Mouse (Mus musculus): ENCODE results near the gene Cd47. TPM values are rescaled to one million over a fixed set of nuclear protein-coding genes. Genes with fewer than 3 reads are reported as not detected.

The Cd47 gene
- 100 to 1,000 TPM; 217 to 225 TPM for total RNA-seq (2021)

- no peak for DNase-seq (ENCODE audit: extremely low spot score in 1 of 2, low spot score in 1 of 2)
Observed at GRCm38 (mm10) chr16:49799597-49800561, at the start of gene Cd47. TSS of gene Cd47 (plus strand) at chr16:49800533.

GRCm38 (mm10) chr16:49752906-49753305 is 47.4 kb upstream of the Cd47 start:
- DNase-seq (ENCODE audit: extremely low spot score in 1 of 2, low spot score in 1 of 2): no peak

- no peak for DNase-seq (ENCODE audit: extremely low spot score in 1 of 2, low spot score in 1 of 2)
Observed at GRCm38 (mm10) chr16:49753318-49753717, 47.0 kb upstream of the Cd47 start.

- no peak for DNase-seq (ENCODE audit: extremely low spot score in 1 of 2, low spot score in 1 of 2)
Observed at GRCm38 (mm10) chr16:49760517-49761203, 39.7 kb upstream of the Cd47 start.

DNA sequence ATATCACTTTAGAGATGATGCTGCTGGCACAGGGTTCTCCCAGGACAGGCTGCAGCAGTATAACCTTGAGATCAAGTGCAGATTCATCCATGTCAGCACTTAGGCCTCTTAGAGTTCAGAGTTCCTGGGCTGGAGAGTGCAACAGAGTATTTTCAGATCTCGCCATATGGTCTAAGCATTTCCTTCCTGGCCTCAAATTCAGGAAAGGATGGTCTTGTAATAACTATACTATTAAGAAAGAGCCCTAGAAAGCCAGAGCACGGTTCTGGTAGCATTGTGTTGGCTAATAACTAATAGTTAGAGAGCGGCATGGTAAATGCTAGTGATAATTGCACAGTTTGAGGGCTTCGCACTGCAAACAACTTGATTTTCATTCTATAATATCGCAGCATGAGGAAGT is 38.4 kb upstream of the Cd47 start:
- DNase-seq (ENCODE audit: extremely low spot score in 1 of 2, low spot score in 1 of 2): no peak

GRCm38 (mm10) chr16:49766326-49766725 is 34.0 kb upstream of the Cd47 start:
- DNase-seq (ENCODE audit: extremely low spot score in 1 of 2, low spot score in 1 of 2): no peak

DNA sequence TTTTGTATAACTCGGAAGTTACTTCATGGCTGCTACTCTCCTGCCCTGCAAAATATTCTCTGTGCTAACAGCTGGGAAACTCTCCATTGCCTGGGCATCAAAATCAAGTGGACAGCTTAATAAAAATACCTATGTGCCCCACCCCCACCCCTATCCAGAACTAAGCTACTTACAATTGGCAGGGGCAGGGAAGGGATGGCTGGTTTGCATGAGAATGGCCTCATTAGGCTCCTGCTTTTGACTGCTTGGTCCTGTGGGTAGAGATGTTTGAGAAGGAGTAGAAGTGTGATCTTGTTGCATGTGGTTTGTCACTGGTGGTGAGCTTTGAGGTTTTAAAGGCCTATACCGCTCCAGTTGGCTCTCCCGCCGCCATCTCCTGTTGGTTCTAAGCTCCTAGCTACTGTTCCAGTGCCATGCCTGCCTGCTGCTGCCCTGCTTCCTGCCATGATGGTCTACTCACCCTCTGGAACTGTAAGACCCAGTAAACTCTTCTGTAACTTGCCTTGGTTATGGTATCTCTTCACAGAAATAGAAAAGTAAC is 31.8 kb upstream of the Cd47 start:
- DNase-seq (ENCODE audit: extremely low spot score in 1 of 2, low spot score in 1 of 2): no peak

DNA sequence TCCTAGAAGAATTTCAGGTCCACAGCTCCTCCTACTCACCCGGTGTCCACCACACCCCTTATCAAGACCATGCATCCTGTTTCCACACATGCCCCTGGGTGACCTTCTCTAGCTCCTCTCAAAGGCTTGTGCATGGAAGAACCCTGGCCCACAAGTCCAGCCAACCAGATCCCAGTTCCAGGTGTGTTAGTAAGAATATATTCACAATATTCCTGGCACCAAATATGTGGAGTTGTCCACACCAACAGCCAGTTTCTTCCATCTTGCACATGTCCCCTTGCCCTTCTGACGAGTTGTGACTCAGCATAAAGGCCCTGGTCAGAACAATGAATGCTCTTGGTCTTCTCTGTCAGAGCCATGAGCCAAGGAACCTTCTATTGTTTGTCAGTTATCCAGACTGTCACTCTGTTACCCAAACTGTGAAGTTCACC is 30.5 kb upstream of the Cd47 start:
- DNase-seq (ENCODE audit: extremely low spot score in 1 of 2, low spot score in 1 of 2): no peak

DNA sequence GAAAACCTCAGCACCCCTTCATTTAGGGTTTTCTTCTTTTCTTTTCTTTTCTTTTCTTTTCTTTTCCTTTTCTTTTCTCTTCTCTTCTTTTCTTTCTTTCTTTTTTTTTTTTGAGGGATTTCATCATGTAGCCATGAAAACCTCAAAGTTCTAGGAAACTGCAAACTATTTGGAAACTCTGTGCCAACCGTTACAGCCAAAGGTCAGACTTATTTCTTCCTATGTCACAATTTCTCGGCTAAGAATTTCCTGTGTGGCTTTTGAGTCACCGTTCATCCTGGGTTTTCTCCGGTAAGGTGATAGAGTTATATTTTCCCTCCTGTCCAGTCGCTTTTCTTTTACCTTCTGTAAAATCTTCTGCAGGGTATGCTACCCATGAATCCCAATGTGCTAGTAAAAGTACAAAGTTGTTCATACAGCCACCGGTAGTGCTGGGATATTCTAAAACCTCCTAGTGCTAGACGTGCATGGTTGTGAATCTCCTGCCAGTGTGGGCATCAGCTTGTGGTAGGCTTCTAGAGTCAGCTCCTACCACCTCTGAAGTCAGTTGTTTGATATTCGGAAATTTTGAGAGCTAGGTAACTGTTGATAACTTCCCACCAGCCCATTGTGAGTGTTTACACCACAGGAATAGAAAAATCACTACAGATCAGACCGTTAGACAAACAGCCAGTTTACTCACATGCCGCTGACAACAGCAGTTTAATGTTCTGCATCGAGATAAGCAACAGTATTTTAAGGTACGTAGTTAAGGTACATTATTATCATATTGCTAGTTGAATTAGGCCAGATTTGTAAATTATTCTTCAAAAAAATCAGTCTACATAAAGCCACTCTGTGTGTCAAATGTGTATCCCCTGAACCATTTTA is 29.8 kb upstream of the Cd47 start:
- DNase-seq (ENCODE audit: extremely low spot score in 1 of 2, low spot score in 1 of 2): no peak

GRCm38 (mm10) chr16:49771609-49772396 is 28.5 kb upstream of the Cd47 start:
- no peak for DNase-seq (ENCODE audit: extremely low spot score in 1 of 2, low spot score in 1 of 2)

GRCm38 (mm10) chr16:49772576-49772975 is 27.8 kb upstream of the Cd47 start:
- no peak for DNase-seq (ENCODE audit: extremely low spot score in 1 of 2, low spot score in 1 of 2)

DNA sequence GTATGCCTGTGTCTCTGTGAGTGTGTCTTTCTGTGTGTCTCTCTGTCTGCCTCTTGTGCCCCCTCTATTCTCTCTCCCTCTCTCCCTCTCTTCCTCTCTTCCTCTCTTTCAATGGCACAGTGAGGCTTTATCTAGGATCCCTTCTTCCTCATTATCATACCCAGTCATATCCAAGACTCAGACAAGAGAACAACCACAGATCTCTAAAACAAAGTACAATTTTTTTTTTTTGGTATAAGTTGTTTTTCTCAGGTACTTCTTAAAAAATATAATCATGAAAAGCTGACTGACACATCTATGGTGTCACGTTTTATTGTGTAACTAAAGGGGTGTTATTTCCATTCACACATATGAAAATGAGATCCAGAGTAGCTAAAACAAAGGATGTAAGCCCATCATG is 27.3 kb upstream of the Cd47 start:
- no peak for DNase-seq (ENCODE audit: extremely low spot score in 1 of 2, low spot score in 1 of 2)

DNA sequence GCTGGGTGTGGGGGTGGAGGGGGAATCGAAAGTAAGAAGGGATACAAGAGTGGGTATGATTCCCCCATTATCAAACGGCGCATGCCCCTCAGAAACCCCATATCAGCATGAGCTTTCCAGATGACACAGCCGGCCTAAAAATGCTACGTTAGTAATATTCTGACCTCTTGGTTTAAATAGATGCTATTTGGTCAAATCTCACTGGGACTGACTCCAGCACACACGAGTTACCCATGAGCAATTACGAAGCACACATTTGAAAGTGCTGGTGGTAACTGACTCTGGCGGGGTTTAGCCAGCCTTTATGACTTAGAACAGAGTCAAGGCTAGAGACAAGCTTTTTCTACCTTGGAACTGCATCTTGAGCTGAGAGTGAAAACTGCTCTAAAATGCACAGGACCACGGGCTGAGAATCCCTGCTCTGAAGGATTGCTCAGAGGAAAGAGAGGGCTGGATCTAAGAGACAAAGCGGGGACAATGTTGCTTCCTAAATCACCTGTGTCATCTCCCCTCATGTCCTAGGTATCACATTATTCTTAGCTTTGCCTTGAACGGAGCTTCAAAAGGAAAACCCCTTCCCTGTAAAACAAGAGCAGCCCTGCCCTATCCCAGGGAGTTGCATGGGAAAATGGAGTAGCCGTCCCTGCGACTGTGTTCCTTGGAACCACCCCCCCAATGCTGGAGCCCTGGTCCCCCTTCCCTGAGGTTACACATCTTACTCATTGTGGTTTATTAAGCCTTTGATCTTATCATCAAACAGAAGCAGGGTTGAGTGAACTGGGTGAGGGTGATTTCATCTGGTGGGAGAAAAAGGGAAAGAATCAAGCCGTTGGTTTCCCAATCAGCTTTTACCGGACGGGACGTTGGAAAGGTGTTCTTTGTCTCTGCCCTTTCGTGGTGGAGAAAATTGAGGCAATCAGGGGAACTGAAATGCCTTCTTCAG is 26.0 kb upstream of the Cd47 start:
- no peak for DNase-seq (ENCODE audit: extremely low spot score in 1 of 2, low spot score in 1 of 2)

DNA sequence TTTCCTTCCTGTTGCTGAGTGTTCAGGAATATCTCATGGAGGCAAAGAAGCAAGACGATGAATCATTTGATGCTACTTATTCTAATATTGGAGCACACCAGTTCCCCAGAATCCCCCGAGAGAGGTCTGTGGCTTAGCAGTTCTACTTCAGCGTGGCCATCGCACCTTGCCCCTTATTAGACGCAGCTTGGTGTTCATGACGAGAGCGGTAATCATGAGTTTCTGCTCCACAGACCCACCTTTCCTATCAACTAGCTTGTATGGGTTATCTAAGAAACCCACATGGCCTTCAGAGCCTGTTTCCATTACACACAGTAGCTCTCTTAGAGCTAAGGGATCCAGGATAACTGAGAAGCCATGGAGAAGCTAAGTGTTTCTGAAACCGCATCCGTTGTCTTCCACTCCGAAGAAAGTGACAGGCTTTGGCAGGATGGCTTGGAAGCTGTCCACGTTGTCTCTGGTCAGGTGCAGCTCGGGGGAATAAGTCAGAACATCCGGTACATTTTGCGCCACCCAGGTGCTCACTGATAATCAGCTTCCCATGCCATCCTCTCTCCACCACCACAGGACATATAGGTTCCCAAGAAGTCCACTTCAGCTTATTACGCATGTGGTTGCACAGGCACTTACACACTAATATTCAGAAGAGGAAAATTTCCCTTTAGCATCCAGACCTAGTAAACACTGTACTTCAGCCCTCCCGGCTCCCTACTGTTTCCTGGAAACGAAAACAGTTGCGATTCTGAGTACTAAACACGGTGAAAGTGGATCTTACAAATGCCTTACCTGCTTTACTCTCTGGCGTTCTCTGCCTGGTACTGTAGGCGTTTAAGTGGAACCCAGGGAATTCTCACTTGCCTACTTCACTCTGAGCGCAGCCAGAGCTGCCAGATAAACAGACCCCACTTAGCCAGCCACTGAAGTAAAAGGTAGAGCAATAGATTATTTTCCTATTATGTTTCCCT is 25.0 kb upstream of the Cd47 start:
- no peak for DNase-seq (ENCODE audit: extremely low spot score in 1 of 2, low spot score in 1 of 2)

- DNase-seq (ENCODE audit: extremely low spot score in 1 of 2, low spot score in 1 of 2): no peak
Observed at GRCm38 (mm10) chr16:49776981-49777380, 23.4 kb upstream of the Cd47 start.

- no peak for DNase-seq (ENCODE audit: extremely low spot score in 1 of 2, low spot score in 1 of 2)
Observed at GRCm38 (mm10) chr16:49781556-49782156, 18.7 kb upstream of the Cd47 start.

- no peak for DNase-seq (ENCODE audit: extremely low spot score in 1 of 2, low spot score in 1 of 2)
Observed at GRCm38 (mm10) chr16:49783369-49783768, 17.0 kb upstream of the Cd47 start.

Measured in layer of hippocampus, postnatal 25 days (tissue).